Mouse (Mus musculus): Measurements from ENCODE around the gene Mfsd4b1. TPM values are rescaled to one million over a fixed set of nuclear protein-coding genes. Genes with fewer than 3 reads are reported as not detected.

Gene Mfsd4b1
- polyA plus RNA-seq (2014; fragmentation: Nextera tagmentation; extraction: Ambion mirVana): not detected in 2 replicates

DNA sequence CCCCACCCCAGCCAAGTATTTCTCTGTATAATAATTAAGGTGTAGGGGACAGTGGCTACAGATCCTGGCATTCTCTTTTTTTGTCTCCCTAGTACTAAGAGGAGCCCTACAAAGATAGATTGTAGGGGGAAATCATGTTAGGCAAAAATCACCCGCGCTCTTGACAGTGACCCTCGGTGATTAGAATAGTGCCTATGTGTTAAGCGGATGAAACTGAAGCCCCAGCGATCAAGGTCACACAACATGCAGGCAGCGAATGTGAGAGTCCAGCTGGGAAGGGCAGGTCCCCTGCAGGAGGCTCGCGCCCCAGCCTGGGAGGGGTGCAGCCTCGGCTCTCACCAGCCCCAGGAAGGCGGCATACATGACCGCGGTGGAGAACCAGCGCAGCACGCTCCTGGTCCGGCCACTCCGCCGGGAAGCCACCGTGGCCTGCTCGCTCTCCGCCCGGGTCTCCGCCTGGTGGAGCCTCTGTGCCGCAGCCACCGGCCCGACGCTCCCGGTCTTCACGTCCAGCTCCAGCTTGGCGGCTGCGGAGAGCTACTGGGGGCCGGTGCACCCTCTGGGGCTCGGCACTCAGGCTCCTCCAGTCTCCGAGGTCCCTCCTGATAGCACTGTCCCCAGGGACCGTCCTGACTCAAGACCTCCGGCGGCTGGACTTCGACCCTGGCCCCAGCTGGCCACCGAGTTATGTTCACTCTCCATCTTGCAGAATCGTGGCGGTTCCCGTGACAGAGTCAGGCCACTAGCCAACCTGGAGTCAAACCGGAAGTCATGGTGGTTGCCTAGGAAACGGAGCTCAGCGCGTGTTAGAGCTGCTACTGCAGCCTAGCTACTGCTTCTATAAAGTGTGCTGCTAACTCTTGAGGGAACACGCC is at the start of gene Mfsd4b1:
Mfsd4b1 (minus strand) TSS at position 715 of the 875 bp plus-strand sequence.
- ATAC-seq (ENCODE audit: insufficient number of reproducible peaks, insufficient read depth, low FRiP score, low read depth): peak; percentile 92
- 0 out of 2 replicates have a peak, but pooled peaks cover 4% of the 10 kb centered on the region for H3K4me1 ChIP-seq (ENCODE audit: control insufficient read depth, insufficient read depth, low read length)
- H3K4me2 ChIP-seq (replicated peaks; ENCODE audit: low read depth, low read length): peak within 1 kb of the TSS; percentile 83
- H3K27me3 ChIP-seq (ENCODE audit: control insufficient read depth, insufficient read depth, low read length): no peaks in the 10 kb centered on the region
- no peaks in the 10 kb centered on the region for H3K36me3 ChIP-seq (ENCODE audit: control insufficient read depth, insufficient read depth, low read length)
- no peaks in the 10 kb centered on the region for H3K9me3 ChIP-seq (ENCODE audit: control insufficient read depth, low read depth, low read length)
- 1% methylated on average over 46 of the region's 46 CpGs for WGBS
- peak within 1 kb of the TSS; percentile 34; the same call in 1 of the 2 replicates for H3K9ac ChIP-seq (replicated peaks; ENCODE audit: low read depth, low read length)
- no peak within 1 kb of the TSS for H3K27ac ChIP-seq (ENCODE audit: low read length)
- peak within 1 kb of the TSS; percentile 43 for H3K4me3 ChIP-seq (ENCODE audit: low read depth, low read length)

- H3K4me2 ChIP-seq (replicated peaks; ENCODE audit: low read depth, low read length): no peak overlapping the region
- no peak overlapping the region for H3K27ac ChIP-seq (ENCODE audit: low read length)
- no peak for ATAC-seq (ENCODE audit: insufficient number of reproducible peaks, insufficient read depth, low FRiP score, low read depth)
- H3K27me3 ChIP-seq (ENCODE audit: control insufficient read depth, insufficient read depth, low read length): no peaks in the 10 kb centered on the region
- 63% methylated on average over 6 of the region's 6 CpGs for WGBS
- H3K9me3 ChIP-seq (ENCODE audit: control insufficient read depth, low read depth, low read length): no peaks in the 10 kb centered on the region
- H3K4me1 ChIP-seq (ENCODE audit: control insufficient read depth, insufficient read depth, low read length): peaks cover 9% of the 10 kb centered on the region
- no peak overlapping the region for H3K9ac ChIP-seq (replicated peaks; ENCODE audit: low read depth, low read length)
- no peaks in the 10 kb centered on the region for H3K36me3 ChIP-seq (ENCODE audit: control insufficient read depth, insufficient read depth, low read length)
- H3K4me3 ChIP-seq (ENCODE audit: low read depth, low read length): no peak overlapping the region
These were observed 48.5 kb upstream of the Mfsd4b1 start for GRCm38 (mm10) chr10:40073608-40074007.

DNA sequence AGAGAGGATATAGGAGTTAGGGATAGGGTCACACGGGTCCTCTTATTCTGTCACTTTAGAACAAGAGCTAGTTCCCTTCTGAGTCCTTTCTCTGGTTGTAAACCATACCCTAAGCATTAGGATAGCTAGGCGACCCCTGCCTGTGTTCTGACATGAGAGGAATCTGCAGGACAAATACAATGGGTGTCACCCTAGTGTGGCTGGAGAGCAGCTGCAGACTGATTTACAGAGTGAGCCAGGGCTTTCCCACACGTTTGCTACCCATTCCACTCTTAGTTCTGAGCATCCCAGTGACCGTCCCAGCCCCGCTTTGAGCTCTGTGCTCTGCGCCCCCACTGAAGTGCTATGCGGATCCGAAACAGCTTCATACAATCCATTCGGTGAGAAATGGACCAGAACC is 45.6 kb upstream of the Mfsd4b1 start:
- Histone ChIP-seq H3K9me3 (ENCODE audit: control insufficient read depth, low read depth, low read length) (no peaks in the 10 kb centered on the region), H3K9ac (replicated peaks; ENCODE audit: low read depth, low read length) (no peak overlapping the region), H3K36me3 (ENCODE audit: control insufficient read depth, insufficient read depth, low read length) (no peaks in the 10 kb centered on the region), H3K4me2 (replicated peaks; ENCODE audit: low read depth, low read length) (no peak overlapping the region), H3K4me3 (ENCODE audit: low read depth, low read length) (no peak overlapping the region), H3K27ac (ENCODE audit: low read length) (no peak overlapping the region), H3K27me3 (ENCODE audit: control insufficient read depth, insufficient read depth, low read length) (no peaks in the 10 kb centered on the region), H3K4me1 (ENCODE audit: control insufficient read depth, insufficient read depth, low read length) (peaks cover 12% of the 10 kb centered on the region)
- ATAC-seq (ENCODE audit: insufficient number of reproducible peaks, insufficient read depth, low FRiP score, low read depth): no peak
- 84% methylated on average over 9 of the region's 9 CpGs for WGBS

- Histone ChIP-seq H3K4me1 (ENCODE audit: control insufficient read depth, insufficient read depth, low read length) (peaks cover 12% of the 10 kb centered on the region), H3K9me3 (ENCODE audit: control insufficient read depth, low read depth, low read length) (no peaks in the 10 kb centered on the region), H3K27ac (ENCODE audit: low read length) (no peak overlapping the region), H3K9ac (replicated peaks; ENCODE audit: low read depth, low read length) (no peak overlapping the region), H3K4me3 (ENCODE audit: low read depth, low read length) (no peak overlapping the region), H3K4me2 (replicated peaks; ENCODE audit: low read depth, low read length) (no peak overlapping the region), H3K27me3 (ENCODE audit: control insufficient read depth, insufficient read depth, low read length) (no peaks in the 10 kb centered on the region), H3K36me3 (ENCODE audit: control insufficient read depth, insufficient read depth, low read length) (no peaks in the 10 kb centered on the region)
- no peak for ATAC-seq (ENCODE audit: insufficient number of reproducible peaks, insufficient read depth, low FRiP score, low read depth)
- WGBS: 15% methylated on average over 4 of the region's 4 CpGs
These were observed 44.2 kb upstream of the Mfsd4b1 start for GRCm38 (mm10) chr10:40069270-40069669.

DNA sequence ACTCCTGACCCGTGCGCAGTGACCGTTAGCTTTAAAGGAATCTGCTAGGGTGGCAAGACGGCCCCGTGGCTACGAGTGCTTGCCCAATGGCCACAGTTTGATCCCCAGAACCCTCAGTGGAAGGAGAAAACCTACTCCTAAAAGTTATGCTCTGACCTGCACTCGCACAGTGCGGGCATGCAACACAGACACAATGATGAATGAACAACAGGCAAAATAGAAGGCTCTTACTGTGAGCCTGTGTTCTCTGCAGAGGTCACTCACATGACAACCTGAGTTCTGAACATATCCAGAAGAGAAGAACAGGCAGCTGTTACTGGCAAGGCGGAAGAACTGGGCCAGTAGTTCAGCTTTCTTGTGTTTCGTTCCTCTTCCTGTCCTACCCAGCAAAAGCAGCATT is 43.5 kb upstream of the Mfsd4b1 start:
- H3K9me3 ChIP-seq (ENCODE audit: control insufficient read depth, low read depth, low read length): no peaks in the 10 kb centered on the region
- H3K4me3 ChIP-seq (ENCODE audit: low read depth, low read length): no peak overlapping the region
- no peaks in the 10 kb centered on the region for H3K36me3 ChIP-seq (ENCODE audit: control insufficient read depth, insufficient read depth, low read length)
- ATAC-seq (ENCODE audit: insufficient number of reproducible peaks, insufficient read depth, low FRiP score, low read depth): no peak
- H3K4me2 ChIP-seq (replicated peaks; ENCODE audit: low read depth, low read length): no peak overlapping the region
- peaks cover 12% of the 10 kb centered on the region for H3K4me1 ChIP-seq (ENCODE audit: control insufficient read depth, insufficient read depth, low read length)
- WGBS: 60% methylated on average over 10 of the region's 10 CpGs
- H3K9ac ChIP-seq (replicated peaks; ENCODE audit: low read depth, low read length): no peak overlapping the region
- H3K27me3 ChIP-seq (ENCODE audit: control insufficient read depth, insufficient read depth, low read length): no peaks in the 10 kb centered on the region
- H3K27ac ChIP-seq (ENCODE audit: low read length): no peak overlapping the region

- no peak overlapping the region for H3K27ac ChIP-seq (ENCODE audit: low read length)
- WGBS: 41% methylated on average over 1 of the region's 1 CpGs
- no peak overlapping the region for H3K9ac ChIP-seq (replicated peaks; ENCODE audit: low read depth, low read length)
- peaks cover 12% of the 10 kb centered on the region for H3K4me1 ChIP-seq (ENCODE audit: control insufficient read depth, insufficient read depth, low read length)
- H3K36me3 ChIP-seq (ENCODE audit: control insufficient read depth, insufficient read depth, low read length): no peaks in the 10 kb centered on the region
- no peak overlapping the region for H3K4me3 ChIP-seq (ENCODE audit: low read depth, low read length)
- H3K4me2 ChIP-seq (replicated peaks; ENCODE audit: low read depth, low read length): no peak overlapping the region
- H3K9me3 ChIP-seq (ENCODE audit: control insufficient read depth, low read depth, low read length): no peaks in the 10 kb centered on the region
- ATAC-seq (ENCODE audit: insufficient number of reproducible peaks, insufficient read depth, low FRiP score, low read depth): no peak
- no peaks in the 10 kb centered on the region for H3K27me3 ChIP-seq (ENCODE audit: control insufficient read depth, insufficient read depth, low read length)
These were observed 42.5 kb upstream of the Mfsd4b1 start for GRCm38 (mm10) chr10:40067529-40067928.

DNA sequence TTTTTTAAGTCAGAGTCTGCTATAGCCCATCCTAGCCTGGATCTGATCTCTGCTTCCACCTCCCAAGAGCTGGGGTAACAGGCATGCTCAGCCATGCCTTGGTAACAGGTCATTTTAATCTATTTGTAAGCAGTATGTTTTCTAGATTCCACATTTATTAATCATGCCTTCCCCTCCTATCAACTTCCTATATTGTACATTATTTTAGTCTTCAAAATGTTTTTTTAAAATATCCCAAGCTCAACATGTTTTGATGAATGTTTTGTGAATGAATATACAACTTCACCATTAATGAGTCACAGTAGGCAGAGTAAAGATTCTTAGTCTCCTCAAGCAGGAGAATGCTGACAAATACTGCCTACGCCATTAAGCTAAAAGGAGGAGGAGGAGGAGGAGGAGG is 42.0 kb upstream of the Mfsd4b1 start:
- Histone ChIP-seq H3K4me1 (ENCODE audit: control insufficient read depth, insufficient read depth, low read length) (peaks cover 12% of the 10 kb centered on the region), H3K36me3 (ENCODE audit: control insufficient read depth, insufficient read depth, low read length) (no peaks in the 10 kb centered on the region), H3K27ac (ENCODE audit: low read length) (no peak overlapping the region), H3K9ac (replicated peaks; ENCODE audit: low read depth, low read length) (no peak overlapping the region), H3K4me2 (replicated peaks; ENCODE audit: low read depth, low read length) (no peak overlapping the region), H3K27me3 (ENCODE audit: control insufficient read depth, insufficient read depth, low read length) (no peaks in the 10 kb centered on the region), H3K9me3 (ENCODE audit: control insufficient read depth, low read depth, low read length) (no peaks in the 10 kb centered on the region), H3K4me3 (ENCODE audit: low read depth, low read length) (no peak overlapping the region)
- WGBS: 80% methylated on average over 1 of the region's 1 CpGs
- ATAC-seq (ENCODE audit: insufficient number of reproducible peaks, insufficient read depth, low FRiP score, low read depth): no peak

DNA sequence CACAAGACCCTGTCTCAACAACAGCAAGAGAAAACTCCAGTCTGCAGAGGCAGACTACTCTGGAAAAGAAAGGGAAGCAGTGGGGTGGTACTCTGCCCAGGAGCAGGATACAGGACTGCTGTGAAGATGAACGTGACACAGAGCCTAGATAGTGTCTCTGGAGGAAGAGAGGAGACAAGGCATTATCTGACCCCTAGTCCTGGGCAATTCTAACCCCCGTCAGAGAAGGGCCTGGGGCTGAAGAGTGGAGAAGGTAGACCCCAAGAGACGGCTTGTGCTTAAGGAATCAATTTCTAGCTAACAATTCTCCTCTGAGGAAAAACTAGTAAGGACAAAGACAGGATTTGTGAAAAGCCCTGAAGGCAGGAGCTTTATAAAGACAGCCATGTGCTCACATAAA is 40.3 kb upstream of the Mfsd4b1 start:
- no peak overlapping the region for H3K4me3 ChIP-seq (ENCODE audit: low read depth, low read length)
- no peaks in the 10 kb centered on the region for H3K27me3 ChIP-seq (ENCODE audit: control insufficient read depth, insufficient read depth, low read length)
- no peak overlapping the region for H3K9ac ChIP-seq (replicated peaks; ENCODE audit: low read depth, low read length)
- no peak overlapping the region for H3K4me2 ChIP-seq (replicated peaks; ENCODE audit: low read depth, low read length)
- no peak for ATAC-seq (ENCODE audit: insufficient number of reproducible peaks, insufficient read depth, low FRiP score, low read depth)
- 57% methylated on average over 3 of the region's 3 CpGs for WGBS
- no peaks in the 10 kb centered on the region for H3K9me3 ChIP-seq (ENCODE audit: control insufficient read depth, low read depth, low read length)
- H3K27ac ChIP-seq (ENCODE audit: low read length): no peak overlapping the region
- H3K4me1 ChIP-seq (ENCODE audit: control insufficient read depth, insufficient read depth, low read length): peaks cover 12% of the 10 kb centered on the region
- no peaks in the 10 kb centered on the region for H3K36me3 ChIP-seq (ENCODE audit: control insufficient read depth, insufficient read depth, low read length)
